Mouse (Mus musculus) spleen, adult 2 months (tissue): ENCODE data around the gene Lig1.

Experiments
- CTCF ChIP-seq: fragments of 200-500 bp; IDR thresholded peaks from 2 replicates; pipeline ENCODE4 v1.5.1; 2011; ENCODE audit warnings: mild to moderate bottlenecking, inconsistent platforms; ENCODE audit not compliant: insufficient read depth, insufficient read length, insufficient replicate concordance; ENCODE audit errors: extremely low read depth
- POLR2A ChIP-seq: fragments of 200-500 bp; IDR thresholded peaks from 2 replicates; pipeline ENCODE4 v1.6.1; 2011; ENCODE audit warnings: low read depth, low read length, inconsistent platforms

DNA sequence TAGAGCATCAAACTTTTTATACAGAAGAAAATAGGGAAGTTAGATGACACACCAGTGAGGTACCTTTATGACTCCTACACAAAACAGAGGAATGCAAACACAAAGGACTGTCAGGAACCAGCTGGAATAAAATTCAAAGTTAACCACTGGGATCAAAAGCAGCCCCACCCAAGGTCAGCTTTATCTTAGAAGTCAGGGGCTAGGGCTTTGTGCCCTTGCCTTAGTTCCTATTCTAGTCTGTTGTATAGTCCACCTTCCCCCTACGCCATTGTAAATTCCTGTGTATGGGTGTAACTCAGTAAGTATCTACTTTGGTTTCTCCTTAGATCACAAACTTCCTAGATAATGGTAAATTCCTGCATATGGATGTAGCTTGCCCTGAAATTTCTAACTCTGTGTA is 20.6 kb downstream of the Lig1 start:
- no peak for TF ChIP-seq CTCF
- TF ChIP-seq POLR2A, result no peak
